Mouse (Mus musculus): Measurements from ENCODE around the gene Atp6v0b.

DNA sequence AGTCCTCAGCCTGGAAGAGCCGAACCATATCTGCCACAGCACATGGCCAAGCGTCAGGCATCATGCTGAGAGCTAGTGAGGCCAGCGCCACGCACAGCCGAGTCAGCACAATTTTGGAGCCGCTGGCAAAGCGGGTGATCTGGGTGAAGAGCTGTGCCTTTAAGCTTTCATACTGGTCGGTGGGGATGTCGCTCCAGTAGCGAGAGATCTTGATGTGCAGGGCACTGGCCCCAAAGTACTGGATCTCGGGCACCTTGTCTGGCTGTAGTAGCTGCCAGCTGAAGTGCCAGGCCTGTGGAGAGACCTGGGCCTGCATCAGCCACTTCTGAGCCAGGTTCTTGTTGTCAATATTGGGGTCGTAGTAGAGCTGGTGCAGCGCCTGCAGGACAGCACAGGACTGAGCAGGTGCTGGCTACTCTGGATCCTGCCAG, 25.0 kb upstream of the Atp6v0b start:
- TF ChIP-seq CTCF (IDR thresholded peaks at IDR 0.05; ENCODE audit: borderline replicate concordance, insufficient read depth, low read length) (no peak), POLR2A (IDR thresholded peaks at IDR 0.05; ENCODE audit: low read depth, low read length) (no peak)

Measured in embryonic fibroblast, embryonic 13.5 days (primary cell).